Mouse (Mus musculus): ENCODE measurements at regions not wholly inside any gene's neighbourhood (a gene's known extent, or its start where the extent isn't known, plus 50 kb on each side); places are given as distances from the start of the nearest gene placed in this dataset.

DNA sequence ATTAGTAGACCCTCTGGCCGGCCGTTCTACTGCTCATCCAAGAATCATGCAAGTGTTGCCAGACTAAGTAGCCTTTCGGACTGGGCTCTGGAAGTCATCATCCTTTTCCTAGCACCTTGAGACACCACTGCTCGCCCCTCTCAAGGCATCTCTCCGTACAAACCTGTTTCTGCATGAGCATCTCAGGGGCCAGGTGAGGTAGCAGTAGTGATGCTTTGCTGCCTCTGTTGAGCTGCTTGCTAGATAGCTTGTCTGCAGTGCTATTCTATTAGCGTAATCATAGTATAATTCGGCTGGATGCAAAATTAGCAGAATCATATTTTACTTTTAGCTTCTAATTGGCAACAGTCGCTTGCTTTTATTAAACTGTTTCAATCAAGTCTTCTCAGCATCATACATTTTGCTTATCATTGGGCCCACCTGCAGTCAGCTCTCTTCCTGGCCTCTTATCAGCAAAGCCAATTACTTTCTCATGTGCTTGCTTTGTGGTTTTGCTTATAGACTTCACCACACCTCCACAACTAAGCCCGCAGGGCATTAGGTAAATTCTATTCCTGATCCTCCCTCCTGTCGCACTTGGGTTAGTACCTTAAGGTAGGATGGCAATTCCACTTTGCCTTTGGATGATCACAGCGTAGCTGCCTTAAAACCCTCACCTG, 621.1 kb upstream of the Fam92a start:
- no peak overlapping the region for H3K27ac ChIP-seq (ENCODE audit: insufficient read depth, low read length)
- no peaks in the 10 kb centered on the region for H3K36me3 ChIP-seq (ENCODE audit: control insufficient read depth, insufficient read depth, low read length, poor library complexity, severe bottlenecking)
- H3K27me3 ChIP-seq (ENCODE audit: control insufficient read depth, insufficient read depth, low read length, poor library complexity, severe bottlenecking): no peaks in the 10 kb centered on the region
- H3K4me1 ChIP-seq (ENCODE audit: control insufficient read depth, insufficient read depth, low read length): no peaks in the 10 kb centered on the region
- no peaks in the 10 kb centered on the region for H3K9me3 ChIP-seq (replicated peaks; ENCODE audit: control insufficient read depth, insufficient read depth, low read length, poor library complexity, severe bottlenecking)
- TF ChIP-seq CTCF (IDR thresholded peaks at IDR 0.05; ENCODE audit: low read depth, low read length): no peak
- TF ChIP-seq POLR2A (IDR thresholded peaks at IDR 0.05; ENCODE audit: insufficient read depth, low read length): no peak
- no peak for TF ChIP-seq EP300 (IDR thresholded peaks at IDR 0.05; ENCODE audit: insufficient read depth, low read depth, low read length)
- no peak overlapping the region for H3K4me3 ChIP-seq (ENCODE audit: low read depth, low read length)
- H3K9ac ChIP-seq (ENCODE audit: low read depth, poor library complexity, severe bottlenecking): no peak overlapping the region

DNA sequence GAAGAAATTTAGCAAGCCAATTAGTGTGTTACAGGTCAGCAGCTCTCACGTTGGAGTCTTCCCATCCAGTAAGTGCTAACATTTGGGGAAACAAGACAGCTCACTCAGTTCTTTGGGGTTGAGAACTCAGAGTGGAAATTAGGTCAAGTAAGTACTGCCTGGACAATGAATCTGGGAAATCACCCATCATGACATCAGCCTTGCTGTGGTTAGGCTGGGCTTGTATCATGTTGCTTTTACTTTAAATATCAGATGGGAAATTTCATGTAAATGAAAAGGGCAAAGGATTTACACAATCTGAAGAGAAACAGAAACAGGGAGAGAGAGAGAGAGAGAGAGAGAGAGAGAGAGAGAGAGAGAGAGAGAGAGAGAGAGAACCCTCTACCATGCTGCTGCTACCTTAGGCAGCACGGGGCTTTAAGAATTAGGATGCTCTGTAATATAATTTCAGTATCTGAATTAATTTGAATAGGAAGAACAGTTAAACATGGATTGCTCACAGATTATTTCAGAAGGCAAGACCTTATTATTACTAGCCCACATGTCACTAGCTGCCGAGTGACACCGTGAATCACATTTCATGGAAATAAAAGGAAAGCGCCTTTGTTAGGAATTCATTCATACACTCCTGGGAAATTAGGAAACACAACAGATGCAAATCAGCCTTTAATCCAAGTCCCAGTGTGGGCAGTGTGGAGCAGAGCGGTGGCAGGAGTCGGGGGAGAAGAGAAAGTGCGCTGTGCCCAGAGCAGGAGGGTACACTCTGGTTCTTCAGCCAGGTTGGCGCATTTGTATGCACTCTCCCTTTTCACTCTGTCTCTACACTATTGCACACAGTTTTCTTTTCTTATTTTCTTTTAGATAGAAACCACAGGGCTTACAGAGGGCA, 620.2 kb upstream of the Fam92a start:
- no peak overlapping the region for H3K27ac ChIP-seq (ENCODE audit: insufficient read depth, low read length)
- H3K9me3 ChIP-seq (replicated peaks; ENCODE audit: control insufficient read depth, insufficient read depth, low read length, poor library complexity, severe bottlenecking): no peaks in the 10 kb centered on the region
- no peaks in the 10 kb centered on the region for H3K27me3 ChIP-seq (ENCODE audit: control insufficient read depth, insufficient read depth, low read length, poor library complexity, severe bottlenecking)
- H3K4me1 ChIP-seq (ENCODE audit: control insufficient read depth, insufficient read depth, low read length): no peaks in the 10 kb centered on the region
- no peak overlapping the region for H3K9ac ChIP-seq (ENCODE audit: low read depth, poor library complexity, severe bottlenecking)
- no peak overlapping the region for H3K4me3 ChIP-seq (ENCODE audit: low read depth, low read length)
- no peak for TF ChIP-seq CTCF (IDR thresholded peaks at IDR 0.05; ENCODE audit: low read depth, low read length)
- no peak for TF ChIP-seq POLR2A (IDR thresholded peaks at IDR 0.05; ENCODE audit: insufficient read depth, low read length)
- no peak for TF ChIP-seq EP300 (IDR thresholded peaks at IDR 0.05; ENCODE audit: insufficient read depth, low read depth, low read length)
- H3K36me3 ChIP-seq (ENCODE audit: control insufficient read depth, insufficient read depth, low read length, poor library complexity, severe bottlenecking): no peaks in the 10 kb centered on the region

DNA sequence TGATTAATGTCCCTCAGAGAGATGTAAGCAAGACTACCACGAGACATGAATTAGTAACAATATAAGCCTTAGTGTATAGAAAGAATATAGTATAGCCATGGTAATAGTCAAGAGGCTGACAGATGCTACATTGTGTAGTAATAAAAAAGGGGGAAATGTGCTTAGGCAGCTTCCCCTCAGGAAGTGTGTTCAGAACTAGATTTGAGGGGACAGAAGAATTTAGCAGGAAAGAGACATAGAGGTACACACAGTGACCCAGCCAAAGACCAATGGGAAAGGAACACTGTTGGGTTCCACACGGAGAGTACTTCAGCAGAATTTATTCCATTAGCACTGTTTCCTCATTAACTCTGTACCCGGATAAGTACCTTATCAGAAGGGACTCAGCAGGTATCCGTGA, 614.0 kb upstream of the Fam92a start:
- TF ChIP-seq POLR2A (IDR thresholded peaks at IDR 0.05; ENCODE audit: insufficient read depth, low read length) (no peak), EP300 (IDR thresholded peaks at IDR 0.05; ENCODE audit: insufficient read depth, low read depth, low read length) (no peak), CTCF (IDR thresholded peaks at IDR 0.05; ENCODE audit: low read depth, low read length) (no peak)
- Histone ChIP-seq H3K4me1 (ENCODE audit: control insufficient read depth, insufficient read depth, low read length) (no peaks in the 10 kb centered on the region), H3K27me3 (ENCODE audit: control insufficient read depth, insufficient read depth, low read length, poor library complexity, severe bottlenecking) (no peaks in the 10 kb centered on the region), H3K9me3 (replicated peaks; ENCODE audit: control insufficient read depth, insufficient read depth, low read length, poor library complexity, severe bottlenecking) (no peaks in the 10 kb centered on the region; the same call in 1 of the 2 replicates), H3K4me3 (ENCODE audit: low read depth, low read length) (no peak overlapping the region), H3K9ac (ENCODE audit: low read depth, poor library complexity, severe bottlenecking) (no peak overlapping the region), H3K36me3 (ENCODE audit: control insufficient read depth, insufficient read depth, low read length, poor library complexity, severe bottlenecking) (no peaks in the 10 kb centered on the region), H3K27ac (ENCODE audit: insufficient read depth, low read length) (no peak overlapping the region)

DNA sequence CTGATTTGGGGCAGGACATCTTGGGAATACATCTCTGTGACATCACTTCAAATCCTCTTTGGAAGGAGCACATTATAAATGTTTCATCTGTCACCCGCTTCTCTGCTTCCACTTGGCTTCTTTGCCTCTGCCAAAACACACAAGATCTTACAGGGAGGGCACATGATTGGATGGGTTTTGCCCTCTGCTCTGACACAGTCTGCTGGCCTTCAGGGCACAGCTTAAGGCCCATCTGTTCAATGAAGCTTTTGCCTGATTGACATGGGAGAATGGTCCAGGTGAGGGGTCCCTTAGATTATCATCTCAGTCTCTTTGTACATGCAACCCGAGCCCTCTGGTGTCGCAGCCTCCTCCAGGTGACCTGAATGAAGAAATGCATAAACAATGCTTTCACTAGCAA, 612.7 kb upstream of the Fam92a start:
- no peaks in the 10 kb centered on the region for H3K4me1 ChIP-seq (ENCODE audit: control insufficient read depth, insufficient read depth, low read length)
- H3K36me3 ChIP-seq (ENCODE audit: control insufficient read depth, insufficient read depth, low read length, poor library complexity, severe bottlenecking): no peaks in the 10 kb centered on the region
- no peaks in the 10 kb centered on the region for H3K27me3 ChIP-seq (ENCODE audit: control insufficient read depth, insufficient read depth, low read length, poor library complexity, severe bottlenecking)
- no peak overlapping the region for H3K27ac ChIP-seq (ENCODE audit: insufficient read depth, low read length)
- TF ChIP-seq EP300 (IDR thresholded peaks at IDR 0.05; ENCODE audit: insufficient read depth, low read depth, low read length): no peak
- no peak for TF ChIP-seq CTCF (IDR thresholded peaks at IDR 0.05; ENCODE audit: low read depth, low read length)
- no peak for TF ChIP-seq POLR2A (IDR thresholded peaks at IDR 0.05; ENCODE audit: insufficient read depth, low read length)
- no peaks in the 10 kb centered on the region; the same call in 1 of the 2 replicates for H3K9me3 ChIP-seq (replicated peaks; ENCODE audit: control insufficient read depth, insufficient read depth, low read length, poor library complexity, severe bottlenecking)
- no peak overlapping the region for H3K4me3 ChIP-seq (ENCODE audit: low read depth, low read length)
- no peak overlapping the region for H3K9ac ChIP-seq (ENCODE audit: low read depth, poor library complexity, severe bottlenecking)

DNA sequence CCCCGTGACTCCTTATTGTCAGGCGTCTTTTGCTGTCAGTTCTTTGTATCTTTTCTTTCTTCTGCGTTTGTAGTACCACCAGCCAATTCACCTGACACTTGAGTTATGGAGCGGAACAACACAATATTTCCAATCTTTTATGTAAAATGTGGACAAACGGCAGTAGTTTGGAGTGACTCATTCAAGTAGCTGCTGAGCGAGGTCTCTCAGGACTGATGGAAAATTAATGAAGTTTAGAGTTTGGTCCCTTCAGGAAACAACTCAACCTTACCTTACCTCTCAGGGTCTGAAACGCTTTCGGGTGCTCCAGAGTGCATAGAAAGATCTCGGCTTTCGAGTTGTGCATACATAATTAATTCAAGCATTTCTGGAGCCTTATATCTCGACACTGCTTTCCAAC, 612.3 kb upstream of the Fam92a start:
- H3K4me1 ChIP-seq (ENCODE audit: control insufficient read depth, insufficient read depth, low read length): no peaks in the 10 kb centered on the region
- no peak for TF ChIP-seq EP300 (IDR thresholded peaks at IDR 0.05; ENCODE audit: insufficient read depth, low read depth, low read length)
- no peak for TF ChIP-seq POLR2A (IDR thresholded peaks at IDR 0.05; ENCODE audit: insufficient read depth, low read length)
- TF ChIP-seq CTCF (IDR thresholded peaks at IDR 0.05; ENCODE audit: low read depth, low read length): no peak
- H3K9ac ChIP-seq (ENCODE audit: low read depth, poor library complexity, severe bottlenecking): no peak overlapping the region
- no peaks in the 10 kb centered on the region for H3K27me3 ChIP-seq (ENCODE audit: control insufficient read depth, insufficient read depth, low read length, poor library complexity, severe bottlenecking)
- no peaks in the 10 kb centered on the region; the same call in 1 of the 2 replicates for H3K9me3 ChIP-seq (replicated peaks; ENCODE audit: control insufficient read depth, insufficient read depth, low read length, poor library complexity, severe bottlenecking)
- no peak overlapping the region for H3K27ac ChIP-seq (ENCODE audit: insufficient read depth, low read length)
- H3K36me3 ChIP-seq (ENCODE audit: control insufficient read depth, insufficient read depth, low read length, poor library complexity, severe bottlenecking): no peaks in the 10 kb centered on the region
- H3K4me3 ChIP-seq (ENCODE audit: low read depth, low read length): no peak overlapping the region

Data from ES-Bruce4 (cell line).